Mouse (Mus musculus) brain, embryonic 14.5 days (tissue): ENCODE results near the gene Sorbs1.

Experiments
- CTCF ChIP-seq: fragments of 200-500 bp; IDR thresholded peaks from 2 replicates; pipeline ENCODE4 v1.5.1; 2012; ENCODE audit warnings: inconsistent platforms, mild to moderate bottlenecking, moderate library complexity, borderline replicate concordance; ENCODE audit not compliant: insufficient read depth, insufficient read length; ENCODE audit errors: extremely low read depth
- POLR2A ChIP-seq: fragments of 200-500 bp; IDR thresholded peaks from 2 replicates; pipeline ENCODE4 v1.6.1; 2012; ENCODE audit warnings: mild to moderate bottlenecking, inconsistent platforms, borderline replicate concordance; ENCODE audit not compliant: poor library complexity, insufficient read depth, insufficient read length, severe bottlenecking; ENCODE audit errors: extremely low read depth

GRCm38 (mm10) chr19:40379081-40379480, 134.5 kb downstream of the Sorbs1 start:
- TF ChIP-seq CTCF (no peak), POLR2A (no peak)
